Mouse (Mus musculus) urinary bladder, postnatal 25 days (tissue): ENCODE measurements around the gene Cldn34b1.
"Not testable (repeated sequence)": the region's sequence is repeated elsewhere in the genome, so short reads cannot be mapped to it uniquely, and the experiment has no call there.

Source experiments
- DNase-seq: peaks from one replicate; pipeline ENCODE4 v3.0.0; 2022; ENCODE audit warnings: low spot score

Cldn34b1 gene

DNA sequence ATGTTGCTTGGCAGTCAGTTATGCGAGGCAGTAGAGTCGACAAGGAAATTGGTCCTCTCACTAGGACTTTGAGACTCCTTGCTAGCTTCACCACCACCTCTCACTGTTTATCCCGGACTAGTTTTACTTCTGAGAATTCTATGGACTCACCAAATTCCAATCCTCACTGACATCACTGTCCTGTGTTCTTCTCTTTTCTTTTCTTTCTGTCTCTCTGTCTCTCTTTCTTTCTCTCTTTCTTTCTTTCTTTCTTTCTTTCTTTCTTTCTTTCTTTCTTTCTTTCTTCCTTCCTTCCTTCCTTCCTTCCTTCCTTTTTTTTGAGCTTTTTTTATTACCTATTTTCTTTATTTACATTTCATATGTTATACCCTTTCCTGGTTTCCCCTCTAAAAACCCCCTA is at the start of gene Cldn34b1:
TSS of gene Cldn34b1 (minus strand) at position 101 of the 400 bp plus-strand sequence.
- not testable (repeated sequence) for DNase-seq

DNA sequence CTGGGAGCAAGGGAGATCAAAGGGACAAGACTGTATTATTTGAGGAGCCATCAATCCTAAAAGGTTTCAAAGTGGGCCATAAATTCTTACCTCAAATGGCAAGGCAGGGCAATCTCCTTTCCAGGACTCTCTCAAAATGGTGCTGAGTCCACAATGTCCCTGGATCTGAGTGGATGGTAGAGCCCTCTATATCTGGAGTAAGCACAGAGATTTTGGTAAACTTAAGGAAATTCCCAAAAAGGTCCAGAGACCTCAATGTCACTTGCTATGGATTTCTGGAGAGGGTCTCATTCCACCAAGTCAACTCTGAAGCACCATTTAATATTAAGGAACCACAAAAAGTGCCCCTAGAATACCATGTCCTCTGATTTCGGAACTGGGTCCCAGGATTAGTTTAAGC is 45.8 kb upstream of the Cldn34b1 start, which contains the start of gene Magea6:
TSS of gene Magea6 (minus strand) at position 101 of the 400 bp plus-strand sequence.
- not testable (repeated sequence) for DNase-seq
